Mouse (Mus musculus): Measurements from ENCODE around the gene Zer1.
"Not testable (repeated sequence)": the region's sequence is repeated elsewhere in the genome, so short reads cannot be mapped to it uniquely, and the experiment has no call there.

The Zer1 gene

GRCm38 (mm10) chr2:30077502-30078348 is 46.7 kb downstream of the Zer1 start, which contains the start of gene Pkn3:
Pkn3 (plus strand) TSS chr2:30077684.
- DNase-seq (ENCODE audit: low read depth, low spot score) = peak; percentile 89

- no peak for DNase-seq (ENCODE audit: low read depth, low spot score)
Measured at GRCm38 (mm10) chr2:30076959-30077358, 47.4 kb downstream of the Zer1 start.

GRCm38 (mm10) chr2:30076439-30076838 is 47.9 kb downstream of the Zer1 start:
- no peak for DNase-seq (ENCODE audit: low read depth, low spot score)

- DNase-seq (ENCODE audit: low read depth, low spot score) = no peak
Measured at GRCm38 (mm10) chr2:30075625-30076024, 48.8 kb downstream of the Zer1 start.

- DNase-seq (ENCODE audit: low read depth, low spot score) = no peak
Measured at GRCm38 (mm10) chr2:30073285-30073684, 51.1 kb downstream of the Zer1 start.

GRCm38 (mm10) chr2:30072875-30073274 is 51.5 kb downstream of the Zer1 start:
- no peak for DNase-seq (ENCODE audit: low read depth, low spot score)

- no peak for DNase-seq (ENCODE audit: low read depth, low spot score)
Measured at GRCm38 (mm10) chr2:30067962-30068361, 56.4 kb downstream of the Zer1 start.

- no peak for DNase-seq (ENCODE audit: low read depth, low spot score)
Measured at GRCm38 (mm10) chr2:30067031-30067888, 57.1 kb downstream of the Zer1 start.

- DNase-seq (ENCODE audit: low read depth, low spot score) = peak; percentile 96
Measured at GRCm38 (mm10) chr2:30066046-30066901, 58.1 kb downstream of the Zer1 start.

- DNase-seq (ENCODE audit: low read depth, low spot score) = no peak
Measured at GRCm38 (mm10) chr2:30064298-30064697, 60.1 kb downstream of the Zer1 start.

GRCm38 (mm10) chr2:30063791-30064190 is 60.6 kb downstream of the Zer1 start:
- DNase-seq (ENCODE audit: low read depth, low spot score) = no peak

- no peak for DNase-seq (ENCODE audit: low read depth, low spot score)
Measured at GRCm38 (mm10) chr2:30063235-30063634, 61.1 kb downstream of the Zer1 start.

- DNase-seq (ENCODE audit: low read depth, low spot score) = peak; percentile 73
Measured at GRCm38 (mm10) chr2:30062249-30063093, 61.9 kb downstream of the Zer1 start.

- peak; percentile 74 for DNase-seq (ENCODE audit: low read depth, low spot score)
Measured at GRCm38 (mm10) chr2:30061215-30062166, 62.9 kb downstream of the Zer1 start.

GRCm38 (mm10) chr2:30058418-30058817 is 66.0 kb downstream of the Zer1 start:
- no peak for DNase-seq (ENCODE audit: low read depth, low spot score)

GRCm38 (mm10) chr2:30057223-30057904 is 67.0 kb downstream of the Zer1 start, which contains the start of gene Set:
Set (plus strand) TSS chr2:30057378.
- no peak for DNase-seq (ENCODE audit: low read depth, low spot score)

- no peak for DNase-seq (ENCODE audit: low read depth, low spot score)
Measured at GRCm38 (mm10) chr2:30056736-30057135, 67.6 kb downstream of the Zer1 start.

GRCm38 (mm10) chr2:30055310-30055709 is 69.1 kb downstream of the Zer1 start:
- not testable (repeated sequence) for DNase-seq (ENCODE audit: low read depth, low spot score)
